Mouse (Mus musculus): ENCODE measurements around the gene Wdr78. TPM values are rescaled to one million over a fixed set of nuclear protein-coding genes. Genes with fewer than 3 reads are reported as not detected.
A peak's percentile ranks its signal among the peaks of the same experiment; 100 is the strongest.

Wdr78 gene
- polyA plus RNA-seq, 1 experiment from 2014 or later: 4.1 TPM

DNA sequence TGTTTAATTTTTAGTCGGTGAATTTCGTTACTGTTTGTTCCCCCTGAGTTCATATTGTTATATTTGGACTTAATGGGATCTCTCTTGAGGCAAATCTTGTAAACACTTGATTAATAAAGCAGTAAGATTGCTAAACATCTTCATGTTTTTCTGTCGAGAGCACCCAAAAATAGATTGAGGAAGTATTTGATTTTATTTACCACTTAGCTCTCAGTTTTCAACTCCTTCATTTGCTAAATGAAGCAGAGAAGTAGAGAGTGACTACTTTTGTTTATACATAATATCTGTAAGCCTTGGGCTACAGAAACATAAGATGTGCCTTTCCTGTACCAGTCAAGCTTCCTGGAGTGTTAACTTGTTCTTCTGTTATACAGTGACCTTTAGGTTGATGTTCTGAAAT lies 6.0 kb upstream of the Wdr78 start:
- ATAC-seq (ENCODE audit: low read depth): no peak
- peak overlapping the region; percentile 81; the same call in 1 of the 2 replicates for H3K4me3 ChIP-seq (ENCODE audit: low read depth, low read length)
- 48% methylated on average over 3 of the region's 3 CpGs for WGBS

DNA sequence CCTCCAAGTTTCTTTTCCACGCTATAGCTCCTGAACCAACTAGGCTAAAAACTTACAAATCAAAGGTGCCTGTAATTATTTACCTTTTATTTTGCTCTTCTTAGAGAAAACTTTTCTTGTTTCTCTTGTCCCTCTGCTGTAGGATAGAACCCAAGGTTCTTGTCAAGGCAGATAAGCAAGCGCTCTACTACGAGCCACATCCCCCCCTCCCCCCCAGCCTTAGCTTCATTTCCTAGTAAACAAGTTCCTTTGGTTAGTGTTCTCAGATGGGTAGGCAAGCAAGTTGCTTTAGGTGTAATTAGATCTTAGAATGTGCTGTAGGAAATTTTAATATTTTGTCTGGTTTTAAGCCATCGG lies 5.7 kb upstream of the Wdr78 start:
- Histone ChIP-seq H3K36me3 (ENCODE audit: control insufficient read depth, insufficient read depth, low read length) (no peaks in the 10 kb centered on the region; the same call in 1 of the 2 replicates), H3K27ac (ENCODE audit: low read depth, low read length) (peak overlapping the region; percentile 88; the same call in 1 of the 2 replicates), H3K4me3 (ENCODE audit: low read depth, low read length) (peak overlapping the region; percentile 81), H3K9ac (replicated peaks; ENCODE audit: low read depth, low read length) (peak overlapping the region; percentile 82), H3K4me2 (ENCODE audit: low read depth, low read length) (peak overlapping the region; percentile 89), H3K4me1 (ENCODE audit: control insufficient read depth, insufficient read depth, low read length) (peaks cover 22% of the 10 kb centered on the region), H3K27me3 (ENCODE audit: control insufficient read depth, insufficient read depth, low read length) (no peaks in the 10 kb centered on the region), H3K9me3 (ENCODE audit: control insufficient read depth, low read length) (no peaks in the 10 kb centered on the region)
- ATAC-seq (ENCODE audit: low read depth): no peak
- WGBS: 19% methylated on average over 4 of the region's 4 CpGs

More for the DNA sequence above, 6.0 kb upstream of the Wdr78 start:
- no peaks in the 10 kb centered on the region for H3K27me3 ChIP-seq (ENCODE audit: control insufficient read depth, insufficient read depth, low read length)
- no peak overlapping the region for H3K27ac ChIP-seq (ENCODE audit: low read depth, low read length)
- 0 out of 2 replicates have a peak overlapping the region, but pooled peaks have one; percentile 82 for H3K9ac ChIP-seq (replicated peaks; ENCODE audit: low read depth, low read length)
- H3K9me3 ChIP-seq (ENCODE audit: control insufficient read depth, low read length): no peaks in the 10 kb centered on the region
- H3K4me1 ChIP-seq (ENCODE audit: control insufficient read depth, insufficient read depth, low read length): peaks cover 20% of the 10 kb centered on the region
- H3K4me2 ChIP-seq (ENCODE audit: low read depth, low read length): peak overlapping the region; percentile 89
- H3K36me3 ChIP-seq (ENCODE audit: control insufficient read depth, insufficient read depth, low read length): no peaks in the 10 kb centered on the region; the same call in 1 of the 2 replicates

DNA sequence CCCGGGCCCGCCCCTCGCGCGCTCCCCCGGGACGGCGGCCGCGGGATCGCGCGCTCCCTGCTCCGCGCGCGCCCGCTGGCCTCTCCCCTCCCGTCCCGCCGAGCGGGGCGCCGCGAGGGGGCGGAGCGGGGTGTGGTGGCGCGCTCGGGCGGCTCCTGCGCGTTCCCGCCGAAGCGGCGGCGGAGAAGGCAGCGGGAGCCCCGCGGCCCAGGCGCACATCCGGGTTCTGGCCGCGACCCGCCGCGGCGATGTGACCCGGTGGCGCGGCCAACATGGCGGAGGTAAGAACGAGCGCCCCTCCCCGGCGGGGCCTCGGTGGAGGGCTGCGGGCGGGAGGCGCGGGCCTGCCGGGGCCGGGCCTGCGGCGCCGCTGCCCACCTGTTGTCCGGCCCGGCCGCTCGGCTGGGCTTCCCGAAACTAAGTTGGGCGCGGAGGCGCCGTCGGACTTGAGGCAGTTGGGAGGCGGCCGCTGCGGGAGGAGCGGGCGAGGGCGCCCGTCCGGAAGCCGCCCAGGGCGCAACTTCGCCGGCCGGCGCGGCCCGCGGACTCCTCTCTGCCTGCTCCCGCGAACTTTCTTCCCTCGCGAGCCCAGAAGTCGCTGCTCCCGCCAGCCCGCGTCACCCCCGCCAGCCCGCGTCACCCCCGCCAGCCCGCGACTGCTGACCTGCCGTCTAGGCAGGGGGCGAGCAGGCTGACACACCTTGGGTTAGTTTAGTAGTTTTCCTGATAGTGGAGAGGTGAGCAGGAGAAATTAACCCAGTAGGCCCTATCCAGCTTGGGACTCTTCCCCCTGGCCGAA lies 5.1 kb upstream of the Wdr78 start:
- H3K4me2 ChIP-seq (ENCODE audit: low read depth, low read length): peak overlapping the region; percentile 89
- no peaks in the 10 kb centered on the region for H3K9me3 ChIP-seq (ENCODE audit: control insufficient read depth, low read length)
- under 1% methylated on average over 54 of the region's 111 CpGs for WGBS
- H3K4me3 ChIP-seq (ENCODE audit: low read depth, low read length): peak overlapping the region; percentile 81
- no peaks in the 10 kb centered on the region for H3K27me3 ChIP-seq (ENCODE audit: control insufficient read depth, insufficient read depth, low read length)
- ATAC-seq (ENCODE audit: low read depth): peak; percentile 55
- no peaks in the 10 kb centered on the region; the same call in 1 of the 2 replicates for H3K36me3 ChIP-seq (ENCODE audit: control insufficient read depth, insufficient read depth, low read length)
- H3K9ac ChIP-seq (replicated peaks; ENCODE audit: low read depth, low read length): peak overlapping the region; percentile 82
- peak overlapping the region; percentile 88 for H3K27ac ChIP-seq (ENCODE audit: low read depth, low read length)
- H3K4me1 ChIP-seq (ENCODE audit: control insufficient read depth, insufficient read depth, low read length): peaks cover 22% of the 10 kb centered on the region

DNA sequence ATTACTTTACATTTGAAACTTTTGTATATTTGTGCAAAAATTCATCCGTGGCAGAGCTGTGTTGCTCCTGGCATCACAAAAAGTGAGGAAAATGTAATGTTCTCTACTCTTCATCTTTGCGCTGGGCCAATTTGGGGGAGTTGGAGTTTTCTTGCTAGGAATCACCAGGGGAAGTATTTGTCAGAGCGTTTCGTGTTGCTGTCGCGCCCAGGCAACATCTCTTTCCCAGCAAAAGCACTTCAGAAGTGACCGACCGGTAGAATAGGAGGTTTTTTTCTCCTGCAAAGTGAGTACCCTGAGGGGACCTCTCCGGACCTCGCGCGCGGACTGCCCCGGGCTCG lies 4.5 kb upstream of the Wdr78 start:
- H3K27me3 ChIP-seq (ENCODE audit: control insufficient read depth, insufficient read depth, low read length): no peaks in the 10 kb centered on the region; the same call in 1 of the 2 replicates
- ATAC-seq (ENCODE audit: low read depth): no peak; the same call in 1 of the 2 replicates
- WGBS: under 1% methylated on average over 14 of the region's 15 CpGs

DNA sequence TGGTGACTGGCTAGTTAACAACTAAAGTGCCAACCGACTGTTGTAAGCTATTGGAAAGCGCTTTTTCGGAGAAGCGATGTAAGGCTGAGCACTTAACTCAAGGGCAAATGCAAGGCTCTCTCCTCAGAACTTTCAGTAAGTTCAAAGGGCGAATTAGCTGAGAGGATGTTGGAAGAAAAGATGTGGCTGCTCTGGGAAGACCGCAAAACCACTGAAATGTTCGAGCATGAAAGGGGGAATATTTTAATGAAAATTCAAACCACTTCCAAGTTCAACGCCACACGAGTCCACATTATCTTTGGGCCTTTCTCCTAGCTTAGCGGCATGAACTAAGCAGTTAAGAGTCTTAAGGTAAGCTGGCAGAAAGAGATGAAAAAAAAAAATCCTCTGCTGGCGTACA lies 953 bp downstream of the Wdr78 start:
- WGBS: 8% methylated on average over 11 of the region's 11 CpGs
- Histone ChIP-seq H3K4me1 (ENCODE audit: control insufficient read depth, insufficient read depth, low read length) (peaks cover 17% of the 10 kb centered on the region), H3K36me3 (ENCODE audit: control insufficient read depth, insufficient read depth, low read length) (no peaks in the 10 kb centered on the region; the same call in 1 of the 2 replicates), H3K27me3 (ENCODE audit: control insufficient read depth, insufficient read depth, low read length) (no peaks in the 10 kb centered on the region; the same call in 1 of the 2 replicates), H3K27ac (ENCODE audit: low read depth, low read length) (peak overlapping the region; percentile 99), H3K4me2 (ENCODE audit: low read depth, low read length) (peak overlapping the region; percentile 71), H3K9me3 (ENCODE audit: control insufficient read depth, low read length) (no peaks in the 10 kb centered on the region), H3K4me3 (ENCODE audit: low read depth, low read length) (peak overlapping the region; percentile 66), H3K9ac (replicated peaks; ENCODE audit: low read depth, low read length) (peak overlapping the region; percentile 72)
- no peak for ATAC-seq (ENCODE audit: low read depth)

More for the DNA sequence above, 4.5 kb upstream of the Wdr78 start:
- peak overlapping the region; percentile 82 for H3K9ac ChIP-seq (replicated peaks; ENCODE audit: low read depth, low read length)
- peak overlapping the region; percentile 81 for H3K4me3 ChIP-seq (ENCODE audit: low read depth, low read length)
- H3K9me3 ChIP-seq (ENCODE audit: control insufficient read depth, low read length): no peaks in the 10 kb centered on the region
- no peaks in the 10 kb centered on the region; the same call in 1 of the 2 replicates for H3K36me3 ChIP-seq (ENCODE audit: control insufficient read depth, insufficient read depth, low read length)
- H3K4me1 ChIP-seq (ENCODE audit: control insufficient read depth, insufficient read depth, low read length): peaks cover 22% of the 10 kb centered on the region
- H3K4me2 ChIP-seq (ENCODE audit: low read depth, low read length): peak overlapping the region; percentile 89
- peak overlapping the region; percentile 88; the same call in 1 of the 2 replicates for H3K27ac ChIP-seq (ENCODE audit: low read depth, low read length)

DNA sequence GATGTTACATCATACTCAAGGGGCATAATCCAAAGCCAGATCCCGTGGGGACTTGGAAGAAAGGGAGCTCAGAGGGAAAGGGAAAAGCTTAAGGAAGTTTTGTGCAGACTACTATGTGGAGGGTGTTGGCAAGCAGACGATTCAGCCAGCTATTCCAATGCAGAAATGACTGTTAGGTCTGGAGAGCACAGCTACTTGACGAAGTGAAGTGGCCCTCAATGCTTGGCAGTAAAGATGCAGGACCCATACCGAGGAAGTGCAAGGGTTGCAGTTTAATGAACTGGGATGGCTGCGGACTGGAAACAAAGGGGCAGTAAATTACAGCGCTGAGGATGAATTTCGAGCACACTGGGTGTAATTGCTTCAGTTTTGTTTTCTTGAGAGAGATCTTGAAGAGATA lies 1.7 kb downstream of the Wdr78 start:
- peak overlapping the region; percentile 8; the same call in 1 of the 2 replicates for H3K9ac ChIP-seq (replicated peaks; ENCODE audit: low read depth, low read length)
- 25% methylated on average over 7 of the region's 7 CpGs for WGBS

DNA sequence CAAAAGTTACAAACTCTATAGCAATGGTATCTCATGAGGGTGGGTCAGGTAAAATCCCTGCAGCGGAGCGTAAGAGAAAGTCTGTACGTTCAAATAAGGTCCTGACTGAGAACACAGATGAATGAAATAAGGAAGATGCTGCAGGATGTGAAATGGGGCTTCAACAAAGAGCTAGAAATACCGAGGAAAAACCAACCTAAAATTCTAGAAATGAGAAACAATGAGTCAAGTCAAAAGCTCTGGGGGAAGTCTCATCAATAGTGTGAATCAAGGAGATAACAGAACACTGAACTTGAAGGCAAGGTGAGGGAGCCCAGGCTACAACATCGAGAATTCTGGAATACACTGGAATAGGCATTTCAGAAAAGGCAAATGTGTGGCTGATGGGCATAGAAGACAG lies 15.8 kb downstream of the Wdr78 start:
- H3K27ac ChIP-seq (ENCODE audit: low read depth, low read length): no peak overlapping the region
- no peaks in the 10 kb centered on the region for H3K9me3 ChIP-seq (ENCODE audit: control insufficient read depth, low read length)
- no peaks in the 10 kb centered on the region for H3K36me3 ChIP-seq (ENCODE audit: control insufficient read depth, insufficient read depth, low read length)
- H3K4me3 ChIP-seq (ENCODE audit: low read depth, low read length): no peak overlapping the region
- no peak overlapping the region for H3K4me2 ChIP-seq (ENCODE audit: low read depth, low read length)
- H3K4me1 ChIP-seq (ENCODE audit: control insufficient read depth, insufficient read depth, low read length): no peaks in the 10 kb centered on the region
- H3K9ac ChIP-seq (replicated peaks; ENCODE audit: low read depth, low read length): no peak overlapping the region
- 90% methylated on average over 5 of the region's 5 CpGs for WGBS
- no peaks in the 10 kb centered on the region for H3K27me3 ChIP-seq (ENCODE audit: control insufficient read depth, insufficient read depth, low read length)
- no peak for ATAC-seq (ENCODE audit: low read depth)

More for the DNA sequence above, 1.7 kb downstream of the Wdr78 start:
- no peaks in the 10 kb centered on the region; the same call in 1 of the 2 replicates for H3K36me3 ChIP-seq (ENCODE audit: control insufficient read depth, insufficient read depth, low read length)
- no peaks in the 10 kb centered on the region; the same call in 1 of the 2 replicates for H3K27me3 ChIP-seq (ENCODE audit: control insufficient read depth, insufficient read depth, low read length)
- H3K4me3 ChIP-seq (ENCODE audit: low read depth, low read length): peak overlapping the region; percentile 66; the same call in 1 of the 2 replicates
- no peak for ATAC-seq (ENCODE audit: low read depth)
- H3K4me2 ChIP-seq (ENCODE audit: low read depth, low read length): peak overlapping the region; percentile 71
- H3K9me3 ChIP-seq (ENCODE audit: control insufficient read depth, low read length): no peaks in the 10 kb centered on the region
- H3K4me1 ChIP-seq (ENCODE audit: control insufficient read depth, insufficient read depth, low read length): peaks cover 17% of the 10 kb centered on the region
- no peak overlapping the region for H3K27ac ChIP-seq (ENCODE audit: low read depth, low read length)

DNA sequence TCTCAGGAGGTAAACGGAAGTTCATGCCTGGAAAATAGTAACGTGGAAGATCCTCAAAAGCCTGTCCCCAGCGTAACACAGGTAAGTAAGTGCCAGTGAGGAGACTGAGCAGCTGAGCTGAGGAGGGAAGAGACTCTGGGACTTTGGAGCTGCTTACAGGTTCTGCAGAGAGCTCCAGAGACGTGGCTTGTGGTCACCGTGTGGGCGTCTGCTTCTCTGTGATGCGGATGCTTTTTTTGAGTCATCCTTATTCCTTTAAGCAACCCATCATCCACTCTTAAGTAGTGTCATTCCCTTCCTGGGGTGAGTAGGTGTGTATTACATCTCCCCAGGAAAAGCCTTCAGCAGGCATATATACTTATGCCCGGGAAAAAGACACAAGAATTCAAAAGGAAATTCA lies 18.4 kb downstream of the Wdr78 start:
- H3K27me3 ChIP-seq (ENCODE audit: control insufficient read depth, insufficient read depth, low read length): no peaks in the 10 kb centered on the region
- WGBS: 91% methylated on average over 8 of the region's 8 CpGs
- H3K4me2 ChIP-seq (ENCODE audit: low read depth, low read length): no peak overlapping the region
- no peaks in the 10 kb centered on the region for H3K9me3 ChIP-seq (ENCODE audit: control insufficient read depth, low read length)
- no peaks in the 10 kb centered on the region for H3K36me3 ChIP-seq (ENCODE audit: control insufficient read depth, insufficient read depth, low read length)
- no peaks in the 10 kb centered on the region for H3K4me1 ChIP-seq (ENCODE audit: control insufficient read depth, insufficient read depth, low read length)
- no peak overlapping the region for H3K9ac ChIP-seq (replicated peaks; ENCODE audit: low read depth, low read length)
- no peak overlapping the region for H3K27ac ChIP-seq (ENCODE audit: low read depth, low read length)
- no peak for ATAC-seq (ENCODE audit: low read depth)
- H3K4me3 ChIP-seq (ENCODE audit: low read depth, low read length): no peak overlapping the region

DNA sequence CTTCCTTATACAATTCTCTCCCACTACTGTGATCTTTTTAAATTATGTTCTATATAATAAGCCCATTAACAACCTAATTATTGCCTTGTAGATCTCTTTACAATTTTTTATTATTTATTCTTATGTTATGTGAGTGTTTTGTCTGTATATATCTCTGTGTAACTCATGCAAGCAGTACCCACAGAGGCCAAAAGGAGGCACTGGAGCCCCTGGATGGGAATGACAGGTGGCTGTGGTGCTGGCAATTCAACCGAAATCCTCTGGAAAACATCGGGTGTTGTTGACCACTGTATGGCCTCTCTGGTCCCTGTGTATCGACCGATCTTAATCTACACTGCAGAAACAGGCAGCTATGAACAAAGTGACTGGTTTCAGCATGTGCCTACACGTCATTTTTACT lies 29.1 kb downstream of the Wdr78 start:
- H3K27ac ChIP-seq (ENCODE audit: low read depth, low read length): no peak overlapping the region
- no peak for ATAC-seq (ENCODE audit: low read depth)
- H3K4me2 ChIP-seq (ENCODE audit: low read depth, low read length): no peak overlapping the region
- H3K4me1 ChIP-seq (ENCODE audit: control insufficient read depth, insufficient read depth, low read length): no peaks in the 10 kb centered on the region
- 96% methylated on average over 5 of the region's 5 CpGs for WGBS
- no peaks in the 10 kb centered on the region for H3K9me3 ChIP-seq (ENCODE audit: control insufficient read depth, low read length)
- H3K36me3 ChIP-seq (ENCODE audit: control insufficient read depth, insufficient read depth, low read length): no peaks in the 10 kb centered on the region
- no peak overlapping the region for H3K9ac ChIP-seq (replicated peaks; ENCODE audit: low read depth, low read length)
- no peaks in the 10 kb centered on the region for H3K27me3 ChIP-seq (ENCODE audit: control insufficient read depth, insufficient read depth, low read length)
- no peak overlapping the region for H3K4me3 ChIP-seq (ENCODE audit: low read depth, low read length)

Data from neural tube, embryonic 14.5 days (tissue).